Mouse (Mus musculus): ENCODE data around the gene Gm20532. TPM values are rescaled to one million over a fixed set of nuclear protein-coding genes. Genes with fewer than 3 reads are reported as not detected.

Gm20532 gene
- polyA plus RNA-seq, 1 experiment from 2014 or later, result not detected

- Histone ChIP-seq H3K9me3 (replicated peaks) (no peaks in the 10 kb centered on the region), H3K4me3 (replicated peaks) (no peak overlapping the region), H3K4me1 (replicated peaks) (peaks cover 37% of the 10 kb centered on the region), H3K9ac (no peak overlapping the region), H3K36me3 (no peaks in the 10 kb centered on the region), H3K27ac (no peak overlapping the region), H3K4me2 (no peak overlapping the region), H3K27me3 (peaks cover 32% of the 10 kb centered on the region)
- ATAC-seq (ENCODE audit: low read depth) (no peak), DNase-seq (no peak)
- 52% methylated on average over 6 of the region's 6 CpGs for WGBS (ENCODE audit: insufficient replicate concordance)
Observed at GRCm38 (mm10) chr2:26607056-26607910, 20.8 kb downstream of the Gm20532 start.

- Histone ChIP-seq H3K4me3 (replicated peaks) (no peak overlapping the region), H3K4me2 (no peak overlapping the region), H3K9ac (no peak overlapping the region), H3K27me3 (peaks cover 22% of the 10 kb centered on the region), H3K4me1 (replicated peaks) (peaks cover 23% of the 10 kb centered on the region), H3K27ac (no peak overlapping the region), H3K36me3 (no peaks in the 10 kb centered on the region), H3K9me3 (replicated peaks) (no peaks in the 10 kb centered on the region)
- ATAC-seq (ENCODE audit: low read depth) (no peak), DNase-seq (no peak)
Observed at GRCm38 (mm10) chr2:26608781-26609180, 22.3 kb downstream of the Gm20532 start.

DNA sequence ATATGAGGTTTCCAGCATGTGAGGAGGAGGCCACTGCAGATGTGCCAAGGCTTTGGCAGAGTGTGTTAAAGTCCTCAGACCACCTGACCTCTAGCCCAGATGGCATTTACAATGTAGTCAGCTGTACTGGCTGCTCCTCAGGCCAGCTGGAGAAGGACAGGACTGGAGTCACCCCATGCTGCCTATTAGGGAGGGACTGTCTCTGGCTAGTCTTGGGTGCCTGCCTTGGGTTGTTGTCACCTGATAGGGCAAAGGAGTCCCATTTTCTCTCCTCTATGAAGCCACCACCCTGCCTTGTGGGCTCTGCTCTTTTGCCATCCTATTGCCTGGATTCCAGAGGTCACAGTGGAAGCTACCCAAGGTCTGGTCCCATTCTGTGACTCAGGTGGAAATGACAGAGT, 22.8 kb downstream of the Gm20532 start:
- DNase-seq (no peak), ATAC-seq (ENCODE audit: low read depth) (no peak)
- H3K9me3 ChIP-seq (replicated peaks), result no peaks in the 10 kb centered on the region
- no peaks in the 10 kb centered on the region for H3K36me3 ChIP-seq
- peaks cover 18% of the 10 kb centered on the region for H3K4me1 ChIP-seq (replicated peaks)
- no peak overlapping the region for H3K9ac ChIP-seq
- no peak overlapping the region for H3K4me2 ChIP-seq
- H3K4me3 ChIP-seq (replicated peaks), result no peak overlapping the region
- peaks cover 17% of the 10 kb centered on the region for H3K27me3 ChIP-seq
- H3K27ac ChIP-seq, result no peak overlapping the region

DNA sequence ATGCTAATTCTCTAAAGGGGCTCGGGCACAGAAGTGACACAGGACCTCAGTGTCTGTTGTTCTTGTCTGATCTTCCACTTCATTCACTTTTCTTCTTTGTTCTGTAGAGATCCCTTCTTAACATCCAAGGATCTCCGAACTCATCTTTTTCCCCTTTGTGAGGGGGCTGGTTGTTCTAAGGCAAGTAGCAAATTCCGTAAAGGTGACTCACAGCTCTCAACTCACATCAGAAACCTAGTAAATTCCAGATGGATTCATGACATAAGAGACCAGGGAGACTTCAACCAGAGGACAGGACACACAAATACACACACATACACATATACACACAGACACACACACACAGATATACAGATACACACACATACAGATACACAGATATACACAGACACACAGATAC, 24.1 kb downstream of the Gm20532 start:
- no peaks in the 10 kb centered on the region for H3K36me3 ChIP-seq
- no peak for DNase-seq
- no peak overlapping the region for H3K27ac ChIP-seq
- no peaks in the 10 kb centered on the region for H3K9me3 ChIP-seq (replicated peaks)
- no peak overlapping the region for H3K4me3 ChIP-seq (replicated peaks)
- ATAC-seq (ENCODE audit: low read depth), result no peak
- H3K4me1 ChIP-seq (replicated peaks), result peaks cover 13% of the 10 kb centered on the region
- H3K27me3 ChIP-seq, result peaks cover 13% of the 10 kb centered on the region; the same call in 1 of the 2 replicates
- H3K9ac ChIP-seq, result no peak overlapping the region
- 68% methylated on average over 3 of the region's 3 CpGs for WGBS (ENCODE audit: insufficient replicate concordance)
- H3K4me2 ChIP-seq, result no peak overlapping the region

- peaks cover 13% of the 10 kb centered on the region for H3K4me1 ChIP-seq (replicated peaks)
- ATAC-seq (ENCODE audit: low read depth), result 0 out of 2 replicates have a peak, but pooled peaks have one; percentile 31
- H3K27ac ChIP-seq, result no peak overlapping the region
- no peak overlapping the region for H3K4me3 ChIP-seq (replicated peaks)
- no peak for DNase-seq
- no peaks in the 10 kb centered on the region for H3K36me3 ChIP-seq
- no peaks in the 10 kb centered on the region for H3K9me3 ChIP-seq (replicated peaks)
- H3K27me3 ChIP-seq, result peaks cover 13% of the 10 kb centered on the region; the same call in 1 of the 2 replicates
- H3K4me2 ChIP-seq, result no peak overlapping the region
- H3K9ac ChIP-seq, result no peak overlapping the region
Observed at GRCm38 (mm10) chr2:26611054-26611453, 24.6 kb downstream of the Gm20532 start.

DNA sequence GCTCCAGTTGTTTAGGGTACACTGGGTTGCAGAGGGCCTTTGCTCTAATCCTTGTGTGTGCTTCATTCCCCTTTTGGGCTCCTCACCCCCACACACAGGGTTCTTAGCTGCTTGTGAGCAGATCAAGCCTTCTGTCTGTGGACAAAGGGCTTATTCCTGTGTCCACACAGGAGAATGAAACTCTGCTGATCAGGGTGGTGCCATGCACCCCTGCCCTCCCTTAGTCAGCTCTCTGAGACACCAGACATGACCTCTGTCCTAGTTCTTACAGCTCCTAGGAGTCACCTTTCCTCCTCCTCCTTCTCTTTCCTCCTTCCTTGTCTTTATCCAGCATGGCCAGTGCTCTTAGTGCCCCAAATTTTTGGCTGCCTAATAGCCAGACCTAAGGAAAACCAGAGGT, 25.5 kb downstream of the Gm20532 start:
- H3K9me3 ChIP-seq (replicated peaks), result no peaks in the 10 kb centered on the region
- no peaks in the 10 kb centered on the region for H3K36me3 ChIP-seq
- DNase-seq (no peak), ATAC-seq (ENCODE audit: low read depth) (no peak)
- no peak overlapping the region; the same call in 1 of the 2 replicates for H3K9ac ChIP-seq
- no peak overlapping the region for H3K4me2 ChIP-seq
- no peak overlapping the region for H3K4me3 ChIP-seq (replicated peaks)
- peaks cover 7% of the 10 kb centered on the region for H3K4me1 ChIP-seq (replicated peaks)
- H3K27ac ChIP-seq, result no peak overlapping the region
- peaks cover 5% of the 10 kb centered on the region; the same call in 1 of the 2 replicates for H3K27me3 ChIP-seq

DNA sequence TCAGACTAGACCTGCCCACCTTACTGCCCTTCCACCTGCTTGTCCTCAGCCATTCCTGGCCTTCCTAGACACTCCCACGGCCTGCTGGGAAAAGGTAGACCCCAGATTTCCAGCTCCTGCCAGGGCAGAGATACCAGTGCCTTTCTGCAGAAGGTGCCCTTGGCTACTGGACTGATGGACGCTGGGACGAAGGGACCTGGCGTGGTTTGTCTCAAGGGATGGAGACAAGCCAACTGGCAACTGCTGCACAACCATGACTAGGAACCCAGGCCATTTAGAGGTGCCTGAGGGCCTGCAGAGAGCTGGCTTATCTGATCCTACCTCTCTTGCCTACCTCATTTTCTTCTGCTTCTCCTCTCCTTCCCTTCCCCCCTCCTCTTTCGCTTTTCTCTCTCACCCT, 28.5 kb downstream of the Gm20532 start:
- H3K9ac ChIP-seq, result no peak overlapping the region
- 0 out of 2 replicates have a peak, but pooled peaks cover 3% of the 10 kb centered on the region for H3K27me3 ChIP-seq
- no peaks in the 10 kb centered on the region for H3K4me1 ChIP-seq (replicated peaks)
- H3K4me2 ChIP-seq, result no peak overlapping the region
- WGBS (ENCODE audit: insufficient replicate concordance), result 57% methylated on average over 5 of the region's 5 CpGs
- H3K4me3 ChIP-seq (replicated peaks), result no peak overlapping the region
- no peak for ATAC-seq (ENCODE audit: low read depth)
- DNase-seq, result no peak
- H3K36me3 ChIP-seq, result no peaks in the 10 kb centered on the region
- no peak overlapping the region for H3K27ac ChIP-seq
- no peaks in the 10 kb centered on the region for H3K9me3 ChIP-seq (replicated peaks)

- Histone ChIP-seq H3K4me3 (replicated peaks) (no peak overlapping the region), H3K27ac (no peak overlapping the region), H3K4me2 (no peak overlapping the region), H3K9ac (no peak overlapping the region), H3K9me3 (replicated peaks) (no peaks in the 10 kb centered on the region), H3K27me3 (0 out of 2 replicates have a peak, but pooled peaks cover 3% of the 10 kb centered on the region), H3K4me1 (replicated peaks) (no peaks in the 10 kb centered on the region), H3K36me3 (no peaks in the 10 kb centered on the region)
- DNase-seq, result no peak
- ATAC-seq (ENCODE audit: low read depth), result no peak
- 64% methylated on average over 4 of the region's 4 CpGs for WGBS (ENCODE audit: insufficient replicate concordance)
Observed at GRCm38 (mm10) chr2:26615459-26616124, 29.2 kb downstream of the Gm20532 start.

GRCm38 (mm10) chr2:26617331-26617730, 30.9 kb downstream of the Gm20532 start:
- Histone ChIP-seq H3K27ac (no peak overlapping the region), H3K4me3 (replicated peaks) (no peak overlapping the region), H3K27me3 (0 out of 2 replicates have a peak, but pooled peaks cover 3% of the 10 kb centered on the region), H3K9me3 (replicated peaks) (no peaks in the 10 kb centered on the region), H3K4me1 (replicated peaks) (no peaks in the 10 kb centered on the region), H3K9ac (no peak overlapping the region), H3K36me3 (no peaks in the 10 kb centered on the region), H3K4me2 (no peak overlapping the region)
- WGBS (ENCODE audit: insufficient replicate concordance), result 55% methylated on average over 6 of the region's 6 CpGs
- ATAC-seq (ENCODE audit: low read depth) (no peak), DNase-seq (no peak)

DNA sequence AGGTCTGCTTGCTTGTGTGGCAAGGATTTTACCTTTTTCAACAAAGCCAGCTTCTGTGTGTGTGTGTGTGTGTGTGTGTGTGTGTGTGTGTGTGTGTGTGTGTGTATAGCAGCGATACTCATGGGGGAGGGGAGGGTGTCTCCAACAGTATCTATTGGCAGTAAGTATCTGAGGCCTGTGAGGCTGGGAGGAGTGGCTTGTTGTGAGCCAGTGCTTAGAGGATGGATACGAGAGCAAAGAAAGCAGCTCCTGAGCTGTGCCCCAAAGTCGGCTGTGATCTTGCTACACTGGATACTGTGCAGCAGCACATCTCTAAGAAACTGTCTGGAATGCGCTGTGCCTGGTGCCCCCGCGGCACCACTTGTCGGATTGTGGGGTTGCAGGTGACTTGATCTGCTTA, 31.5 kb downstream of the Gm20532 start:
- Histone ChIP-seq H3K36me3 (no peaks in the 10 kb centered on the region), H3K4me2 (no peak overlapping the region), H3K9me3 (replicated peaks) (no peaks in the 10 kb centered on the region), H3K9ac (no peak overlapping the region), H3K27me3 (0 out of 2 replicates have a peak, but pooled peaks cover 3% of the 10 kb centered on the region), H3K4me1 (replicated peaks) (no peaks in the 10 kb centered on the region), H3K4me3 (replicated peaks) (no peak overlapping the region), H3K27ac (no peak overlapping the region)
- WGBS (ENCODE audit: insufficient replicate concordance), result 66% methylated on average over 7 of the region's 7 CpGs
- ATAC-seq (ENCODE audit: low read depth) (no peak), DNase-seq (no peak)

GRCm38 (mm10) chr2:26621246-26621645, 34.8 kb downstream of the Gm20532 start:
- no peak overlapping the region for H3K4me3 ChIP-seq (replicated peaks)
- no peaks in the 10 kb centered on the region for H3K4me1 ChIP-seq (replicated peaks)
- ATAC-seq (ENCODE audit: low read depth) (no peak), DNase-seq (no peak)
- 48% methylated on average over 2 of the region's 2 CpGs for whole genome bisulfite sequencing (ENCODE audit: insufficient replicate concordance)
- no peak overlapping the region for H3K27ac ChIP-seq
- H3K36me3 ChIP-seq, result no peaks in the 10 kb centered on the region
- H3K9me3 ChIP-seq (replicated peaks), result no peaks in the 10 kb centered on the region
- no peak overlapping the region for H3K4me2 ChIP-seq
- H3K27me3 ChIP-seq, result 0 out of 2 replicates have a peak, but pooled peaks cover 3% of the 10 kb centered on the region
- H3K9ac ChIP-seq, result no peak overlapping the region

- WGBS (ENCODE audit: insufficient replicate concordance), result 39% methylated on average over 5 of the region's 5 CpGs
- H3K27ac ChIP-seq, result no peak overlapping the region
- ATAC-seq (ENCODE audit: low read depth) (no peak), DNase-seq (no peak)
- no peaks in the 10 kb centered on the region for H3K9me3 ChIP-seq (replicated peaks)
- H3K36me3 ChIP-seq, result no peaks in the 10 kb centered on the region
- no peak overlapping the region for H3K4me3 ChIP-seq (replicated peaks)
- peaks cover 18% of the 10 kb centered on the region for H3K27me3 ChIP-seq
- no peak overlapping the region for H3K9ac ChIP-seq
- H3K4me2 ChIP-seq, result no peak overlapping the region
- peaks cover 4% of the 10 kb centered on the region; the same call in 1 of the 2 replicates for H3K4me1 ChIP-seq (replicated peaks)
Observed at GRCm38 (mm10) chr2:26622984-26623383, 36.5 kb downstream of the Gm20532 start.
